Mouse (Mus musculus): ENCODE measurements around the gene Bcl2l14. TPM values are rescaled to one million over a fixed set of nuclear protein-coding genes. Genes with fewer than 3 reads are reported as not detected.

Gene Bcl2l14
- polyA plus RNA-seq, 2 experiments, result 0.26 to 0.99 TPM

DNA sequence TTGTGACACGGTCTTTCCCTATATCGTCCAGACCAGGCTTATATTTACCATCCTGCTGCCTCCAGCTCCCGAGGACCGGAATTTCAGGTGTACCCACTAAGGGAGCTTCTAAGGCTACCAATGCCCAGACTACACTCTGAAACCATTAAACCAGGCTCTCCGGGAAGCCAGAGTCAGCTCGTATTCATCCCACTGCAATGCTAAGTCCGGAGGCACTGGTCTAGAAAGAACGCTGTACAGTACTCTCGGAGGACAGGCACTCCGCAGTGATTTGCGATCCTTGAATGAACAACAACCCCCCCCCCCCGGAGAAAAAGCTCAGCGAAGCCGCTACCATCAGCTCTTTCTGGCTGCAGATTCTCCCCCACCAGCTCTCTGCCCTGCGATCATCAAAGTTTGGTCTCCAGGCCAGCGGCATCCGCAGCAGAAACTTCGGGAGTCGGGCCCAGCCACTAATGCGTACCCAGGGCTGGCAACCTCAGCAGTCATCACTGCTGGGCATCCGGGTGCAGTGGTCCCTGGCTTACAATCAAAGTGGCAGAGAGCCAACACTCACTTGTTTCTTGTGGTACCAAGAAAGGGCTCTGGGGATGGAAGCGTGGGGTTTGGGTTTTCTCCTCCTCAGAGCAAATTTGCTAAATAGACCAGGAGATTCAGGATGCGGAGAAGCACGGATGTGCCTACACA lies 7.6 kb upstream of the Bcl2l14 start:
- H3K27ac ChIP-seq (replicated peaks; ENCODE audit: low read depth, low read length), result no peak overlapping the region
- no peak for TF ChIP-seq POLR2A (IDR thresholded peaks at IDR 0.05; ENCODE audit: borderline replicate concordance, extremely low read depth, insufficient read depth, insufficient read length)
- H3K4me2 ChIP-seq (replicated peaks; ENCODE audit: low read depth, low read length, severe bottlenecking), result no peak overlapping the region
- no peak overlapping the region for H3K4me3 ChIP-seq (replicated peaks; ENCODE audit: low read length)
- no peaks in the 10 kb centered on the region for H3K36me3 ChIP-seq (ENCODE audit: control insufficient read depth, insufficient read depth, low read length)
- WGBS, result 73% methylated on average over 24 of the region's 24 CpGs
- no peaks in the 10 kb centered on the region for H3K9me3 ChIP-seq (ENCODE audit: control insufficient read depth, low read length)
- ATAC-seq (ENCODE audit: low FRiP score, low read depth), result no peak
- no peaks in the 10 kb centered on the region for H3K4me1 ChIP-seq (ENCODE audit: control insufficient read depth, insufficient read depth, low read length)
- no peak for DNase-seq (ENCODE audit: low spot score)
- no peak overlapping the region for H3K9ac ChIP-seq (ENCODE audit: low read depth, low read length, severe bottlenecking)
- no peaks in the 10 kb centered on the region for H3K27me3 ChIP-seq (ENCODE audit: control insufficient read depth, insufficient read depth, low read length)

DNA sequence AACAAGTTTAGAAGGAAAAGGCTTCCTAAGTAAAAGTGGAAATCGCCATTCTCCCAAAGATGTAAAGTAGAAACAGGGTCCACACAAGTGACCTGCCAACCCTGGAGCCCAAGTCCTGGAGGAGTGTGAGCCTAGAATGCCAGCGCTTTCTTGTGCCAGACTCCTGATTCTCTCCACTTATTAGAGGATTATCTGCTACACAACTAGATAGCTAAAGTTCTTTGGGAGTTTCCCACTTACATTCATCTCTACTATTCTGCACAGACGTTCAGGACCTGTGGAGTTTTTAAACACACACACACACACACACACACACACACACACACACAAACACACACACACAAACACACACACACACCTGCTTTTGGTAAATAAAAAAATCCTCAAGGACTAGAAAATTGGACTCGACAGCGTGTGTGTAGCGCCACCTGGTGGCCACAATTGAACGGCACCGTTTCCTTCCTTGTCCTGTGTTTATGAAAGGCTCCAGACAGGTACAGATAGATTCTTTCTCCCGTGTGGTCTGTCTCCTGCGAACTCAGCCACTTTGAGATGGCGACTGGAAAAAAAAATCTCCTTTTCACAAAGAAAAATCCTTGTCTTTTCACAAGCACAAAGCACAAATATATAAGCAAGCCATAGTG lies 6.7 kb upstream of the Bcl2l14 start:
- H3K27me3 ChIP-seq (ENCODE audit: control insufficient read depth, insufficient read depth, low read length), result no peaks in the 10 kb centered on the region
- H3K9ac ChIP-seq (ENCODE audit: low read depth, low read length, severe bottlenecking), result no peak overlapping the region
- no peaks in the 10 kb centered on the region for H3K4me1 ChIP-seq (ENCODE audit: control insufficient read depth, insufficient read depth, low read length)
- no peaks in the 10 kb centered on the region for H3K9me3 ChIP-seq (ENCODE audit: control insufficient read depth, low read length)
- DNase-seq (ENCODE audit: low spot score) (peak; percentile 80), ATAC-seq (ENCODE audit: low FRiP score, low read depth) (no peak)
- H3K4me3 ChIP-seq (replicated peaks; ENCODE audit: low read length), result no peak overlapping the region
- WGBS, result 16% methylated on average over 11 of the region's 11 CpGs
- no peak overlapping the region for H3K4me2 ChIP-seq (replicated peaks; ENCODE audit: low read depth, low read length, severe bottlenecking)
- no peak for TF ChIP-seq POLR2A (IDR thresholded peaks at IDR 0.05; ENCODE audit: borderline replicate concordance, extremely low read depth, insufficient read depth, insufficient read length)
- H3K27ac ChIP-seq (replicated peaks; ENCODE audit: low read depth, low read length), result no peak overlapping the region
- no peaks in the 10 kb centered on the region for H3K36me3 ChIP-seq (ENCODE audit: control insufficient read depth, insufficient read depth, low read length)

DNA sequence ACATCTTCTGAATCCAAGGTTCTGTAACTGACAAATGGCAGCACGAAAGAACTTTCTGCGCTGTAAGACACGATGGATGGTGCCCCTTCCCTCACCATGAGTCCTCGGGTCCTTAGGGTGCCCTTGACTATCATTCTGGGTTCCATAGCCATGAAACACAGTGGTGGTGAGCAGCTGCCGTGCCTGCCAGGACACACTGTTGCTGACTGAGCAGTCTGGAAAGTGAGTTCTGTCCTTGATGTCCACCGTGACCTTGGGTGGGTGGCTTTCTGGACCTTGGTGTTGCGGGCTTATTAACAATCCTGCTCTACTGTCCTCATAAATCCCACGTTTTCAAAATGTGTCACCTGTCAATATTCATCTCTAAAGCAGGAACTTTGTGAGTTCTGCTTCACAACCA lies 6.2 kb upstream of the Bcl2l14 start:
- Histone ChIP-seq H3K9me3 (ENCODE audit: control insufficient read depth, low read length) (no peaks in the 10 kb centered on the region), H3K4me3 (replicated peaks; ENCODE audit: low read length) (no peak overlapping the region), H3K27me3 (ENCODE audit: control insufficient read depth, insufficient read depth, low read length) (no peaks in the 10 kb centered on the region), H3K4me2 (replicated peaks; ENCODE audit: low read depth, low read length, severe bottlenecking) (no peak overlapping the region), H3K27ac (replicated peaks; ENCODE audit: low read depth, low read length) (no peak overlapping the region), H3K9ac (ENCODE audit: low read depth, low read length, severe bottlenecking) (no peak overlapping the region), H3K4me1 (ENCODE audit: control insufficient read depth, insufficient read depth, low read length) (no peaks in the 10 kb centered on the region), H3K36me3 (ENCODE audit: control insufficient read depth, insufficient read depth, low read length) (no peaks in the 10 kb centered on the region)
- ATAC-seq (ENCODE audit: low FRiP score, low read depth), result no peak
- TF ChIP-seq POLR2A (IDR thresholded peaks at IDR 0.05; ENCODE audit: borderline replicate concordance, extremely low read depth, insufficient read depth, insufficient read length), result no peak
- 69% methylated on average over 8 of the region's 8 CpGs for WGBS
- no peak for DNase-seq (ENCODE audit: low spot score)

DNA sequence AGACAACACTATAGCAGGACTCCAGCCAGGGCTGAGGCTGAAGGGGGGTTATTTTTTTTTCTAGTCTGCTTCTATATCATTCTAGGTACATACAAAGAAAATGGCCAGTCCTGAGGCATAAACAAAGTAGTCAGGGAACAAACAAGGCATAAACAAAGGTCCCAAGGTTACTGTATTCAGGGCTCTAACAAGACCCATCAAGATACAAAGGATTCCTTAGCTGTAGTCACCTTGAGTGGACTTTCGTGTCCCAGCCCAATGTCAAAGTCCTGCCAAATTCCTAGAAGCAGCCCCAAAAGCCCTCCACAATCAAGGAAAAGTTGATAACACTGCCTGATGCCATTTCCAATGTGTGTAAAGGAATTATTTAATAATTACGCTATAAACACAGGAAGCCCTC lies 5.3 kb upstream of the Bcl2l14 start:
- no peak overlapping the region for H3K27ac ChIP-seq (replicated peaks; ENCODE audit: low read depth, low read length)
- H3K36me3 ChIP-seq (ENCODE audit: control insufficient read depth, insufficient read depth, low read length), result no peaks in the 10 kb centered on the region
- 75% methylated on average over 2 of the region's 2 CpGs for WGBS
- no peak overlapping the region for H3K4me2 ChIP-seq (replicated peaks; ENCODE audit: low read depth, low read length, severe bottlenecking)
- H3K9me3 ChIP-seq (ENCODE audit: control insufficient read depth, low read length), result no peaks in the 10 kb centered on the region
- DNase-seq (ENCODE audit: low spot score), result no peak
- no peak for TF ChIP-seq POLR2A (IDR thresholded peaks at IDR 0.05; ENCODE audit: borderline replicate concordance, extremely low read depth, insufficient read depth, insufficient read length)
- H3K9ac ChIP-seq (ENCODE audit: low read depth, low read length, severe bottlenecking), result no peak overlapping the region
- no peaks in the 10 kb centered on the region for H3K27me3 ChIP-seq (ENCODE audit: control insufficient read depth, insufficient read depth, low read length)
- ATAC-seq (ENCODE audit: low FRiP score, low read depth), result no peak
- no peak overlapping the region for H3K4me3 ChIP-seq (replicated peaks; ENCODE audit: low read length)
- no peaks in the 10 kb centered on the region for H3K4me1 ChIP-seq (ENCODE audit: control insufficient read depth, insufficient read depth, low read length)

DNA sequence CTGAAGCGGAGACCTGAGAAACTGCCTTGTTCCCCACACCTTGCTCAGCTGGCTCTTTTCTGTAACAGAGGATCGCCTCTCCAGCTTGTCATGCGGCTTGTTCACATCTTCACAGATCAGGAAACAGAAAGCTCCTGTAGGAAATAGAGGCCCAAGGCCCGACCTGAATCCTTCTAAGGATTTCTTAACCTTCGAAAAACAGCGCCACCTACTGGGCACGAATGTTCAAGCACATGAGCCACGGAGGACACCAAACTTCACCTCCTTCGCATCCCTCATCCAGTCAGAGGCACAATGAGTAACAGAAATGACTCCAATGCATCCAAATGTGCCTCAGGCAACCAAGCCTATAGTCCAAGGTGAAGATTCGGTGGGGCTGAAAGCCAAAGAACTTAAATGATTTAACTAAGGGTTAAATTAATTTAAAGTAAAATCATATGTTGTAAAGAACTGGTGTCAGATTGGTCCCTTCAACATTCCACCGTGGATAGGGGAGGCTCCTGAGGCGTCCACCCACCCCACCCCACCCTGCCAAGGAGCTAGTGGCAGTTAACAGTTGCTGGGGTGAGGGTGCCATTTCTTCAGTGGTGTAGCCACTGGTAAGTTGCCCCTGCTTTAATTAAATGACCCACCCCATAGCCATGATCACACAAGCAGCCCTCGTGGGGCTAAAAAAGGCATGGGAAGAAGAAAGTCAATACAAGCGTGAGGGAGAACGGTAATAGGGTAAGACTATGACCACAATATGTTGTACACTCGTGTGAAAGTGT lies 7.0 kb downstream of the Bcl2l14 start:
- peaks cover 6% of the 10 kb centered on the region for H3K4me1 ChIP-seq (ENCODE audit: control insufficient read depth, insufficient read depth, low read length)
- no peak overlapping the region for H3K4me3 ChIP-seq (replicated peaks; ENCODE audit: low read length)
- no peaks in the 10 kb centered on the region for H3K36me3 ChIP-seq (ENCODE audit: control insufficient read depth, insufficient read depth, low read length)
- TF ChIP-seq POLR2A (IDR thresholded peaks at IDR 0.05; ENCODE audit: borderline replicate concordance, extremely low read depth, insufficient read depth, insufficient read length), result no peak
- H3K27ac ChIP-seq (replicated peaks; ENCODE audit: low read depth, low read length), result no peak overlapping the region
- H3K27me3 ChIP-seq (ENCODE audit: control insufficient read depth, insufficient read depth, low read length), result no peaks in the 10 kb centered on the region
- peak; percentile 70 for DNase-seq (ENCODE audit: low spot score)
- no peaks in the 10 kb centered on the region for H3K9me3 ChIP-seq (ENCODE audit: control insufficient read depth, low read length)
- H3K9ac ChIP-seq (ENCODE audit: low read depth, low read length, severe bottlenecking), result no peak overlapping the region
- ATAC-seq (ENCODE audit: low FRiP score, low read depth), result no peak
- 37% methylated on average over 16 of the region's 16 CpGs for WGBS
- H3K4me2 ChIP-seq (replicated peaks; ENCODE audit: low read depth, low read length, severe bottlenecking), result no peak overlapping the region

Measured in limb, embryonic 14.5 days (tissue).